Mouse (Mus musculus) CH12.LX (cell line): ENCODE data around the gene Cmpk2.

Experiments used
- CHD2 ChIP-seq: IDR thresholded peaks from 2 replicates; pipeline ENCODE4 v1.6.1; 2011; ENCODE audit warnings: low read length, improper control_type of control experiment
- CTCF ChIP-seq, 2 experiments: IDR thresholded peaks in 1 of 2; conservative IDR thresholded peaks in 1 of 2; 2 replicates each; pipeline ENCODE4 v1.5.1; 2011 to 2012; ENCODE audit warnings: low read depth in 2 of 2, low read length in 2 of 2, improper control_type of control experiment in 1 of 2, inconsistent platforms in 1 of 2, mild to moderate bottlenecking in 1 of 2, moderate library complexity in 1 of 2
- EP300 ChIP-seq: IDR thresholded peaks from 2 replicates; pipeline ENCODE4 v1.6.1; 2011; ENCODE audit warnings: low read length, improper control_type of control experiment
- GABPA ChIP-seq: IDR thresholded peaks from 2 replicates; pipeline ENCODE4 v1.6.1; 2012; ENCODE audit warnings: low read depth, low read length, improper control_type of control experiment, inconsistent platforms; ENCODE audit not compliant: insufficient replicate concordance
- HCFC1 ChIP-seq: IDR thresholded peaks from 2 replicates; pipeline ENCODE4 v1.6.1; 2012; ENCODE audit warnings: low read depth, mild to moderate bottlenecking, inconsistent platforms, low read length, improper control_type of control experiment
- IRF4 ChIP-seq: IDR thresholded peaks from 2 replicates; pipeline ENCODE4 v1.6.1; 2014; ENCODE audit warnings: low read depth, mild to moderate bottlenecking, inconsistent platforms, low read length, improper control_type of control experiment
- KAT2A ChIP-seq: IDR thresholded peaks from 2 replicates; pipeline ENCODE4 v1.6.1; 2012; ENCODE audit warnings: low read length, improper control_type of control experiment, inconsistent platforms; ENCODE audit not compliant: insufficient replicate concordance
- MAX ChIP-seq: IDR thresholded peaks from 2 replicates; pipeline ENCODE4 v1.6.1; 2011; ENCODE audit warnings: low read length, improper control_type of control experiment
- MEF2A ChIP-seq: IDR thresholded peaks from 2 replicates; pipeline ENCODE4 v1.6.1; 2014; ENCODE audit warnings: low read depth, mild to moderate bottlenecking, inconsistent platforms, low read length, improper control_type of control experiment, borderline replicate concordance
- POLR2A ChIP-seq: IDR thresholded peaks from 2 replicates; pipeline ENCODE4 v1.6.1; 2011; ENCODE audit warnings: low read depth, mild to moderate bottlenecking, improper control_type of control experiment, low read length
- TBP ChIP-seq: conservative IDR thresholded peaks from 2 replicates; pipeline ENCODE4 v1.6.1; 2011; ENCODE audit warnings: low read depth, low read length, improper control_type of control experiment
- UBTF ChIP-seq: IDR thresholded peaks from 2 replicates; pipeline ENCODE4 v1.6.1; 2012; ENCODE audit warnings: low read depth, mild to moderate bottlenecking, inconsistent platforms, low read length, improper control_type of control experiment, moderate library complexity
- ZC3H11A ChIP-seq: IDR thresholded peaks from 2 replicates; pipeline ENCODE4 v1.6.1; 2012; ENCODE audit warnings: low read depth, mild to moderate bottlenecking, inconsistent platforms, low read length, improper control_type of control experiment
- ZNF384 ChIP-seq: IDR thresholded peaks from 2 replicates; pipeline ENCODE4 v1.6.1; 2012; ENCODE audit warnings: low read depth, low read length, improper control_type of control experiment, inconsistent platforms

DNA sequence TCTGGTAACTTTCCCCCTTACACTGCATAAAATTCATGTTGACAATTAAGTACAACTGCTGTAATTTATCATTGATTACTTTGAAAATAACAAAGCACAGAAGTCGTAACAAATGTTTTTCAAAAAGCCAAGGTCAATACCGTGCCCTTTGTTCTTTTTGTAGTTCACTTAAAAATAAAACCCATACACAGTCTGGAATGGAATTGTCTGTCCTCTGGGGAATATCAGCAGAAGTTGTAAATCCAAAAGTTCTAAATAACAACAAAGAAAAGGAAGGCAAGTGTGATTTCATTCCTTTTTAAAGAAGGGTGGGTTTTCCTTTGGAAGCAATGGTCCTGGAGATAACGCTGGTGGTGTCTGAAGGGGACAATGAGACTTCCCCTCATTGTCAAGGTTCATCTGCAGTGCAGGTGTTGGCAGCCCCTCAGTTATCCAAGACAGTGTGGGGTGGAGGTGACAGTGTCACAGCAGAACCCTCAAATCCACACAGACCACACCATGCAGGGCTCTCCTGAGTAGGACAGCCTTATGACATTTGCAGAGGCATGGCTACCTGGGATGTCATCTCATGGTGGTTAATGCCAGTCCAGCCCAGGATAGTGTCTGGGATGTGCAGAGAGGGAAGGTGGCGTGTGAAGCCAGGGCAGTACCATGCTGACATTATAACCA, 22.5 kb upstream of the Cmpk2 start:
- TF ChIP-seq ZNF384: no peak
- TF ChIP-seq POLR2A: no peak
- no peak for TF ChIP-seq GABPA
- no peak for TF ChIP-seq KAT2A
- TF ChIP-seq CTCF (conservative IDR thresholded peaks at IDR 0.05 in 1 of 2, IDR thresholded peaks at IDR 0.05 in 1 of 2; ENCODE audit: low read depth in 2 of 2, low read length in 2 of 2): no peak
- no peak for TF ChIP-seq TBP
- TF ChIP-seq MAX: no peak
- no peak for TF ChIP-seq HCFC1
- no peak for TF ChIP-seq ZC3H11A
- no peak for TF ChIP-seq MEF2A
- TF ChIP-seq IRF4: no peak
- no peak for TF ChIP-seq UBTF
- no peak for TF ChIP-seq CHD2
- TF ChIP-seq EP300: no peak
